Mouse (Mus musculus) limb, embryonic 13.5 days (tissue): ENCODE results near the gene Txk. TPM values are rescaled to one million over a fixed set of nuclear protein-coding genes. Genes with fewer than 3 reads are reported as not detected.

Experiments used
- ATAC-seq: fragments of 200-750 bp; cut with Nextera tagmentation; 2 replicates; pipeline ENCODE4 v1.8.0; 2017; ENCODE audit warnings: low read depth, moderate number of reproducible peaks, moderate TSS enrichment; ENCODE audit not compliant: low FRiP score
- H3K27ac ChIP-seq: fragments of 300-500 bp; sonication (generic); 2 replicates; pipeline ENCODE4 v1.5.1; 2015; ENCODE audit warnings: inconsistent platforms, mild to moderate bottlenecking, moderate library complexity
- H3K27me3 ChIP-seq: fragments of 300-500 bp; sonication (generic); 2 replicates; pipeline ENCODE4 v1.6.1; 2015; ENCODE audit warnings: mild to moderate bottlenecking, inconsistent platforms
- H3K36me3 ChIP-seq: fragments of 300-500 bp; sonication (generic); 2 replicates; pipeline ENCODE4 v1.6.1; 2015; ENCODE audit warnings: inconsistent platforms, mild to moderate bottlenecking, moderate library complexity
- H3K4me1 ChIP-seq: fragments of 300-500 bp; sonication (generic); 2 replicates; pipeline ENCODE4 v1.6.1; 2015; ENCODE audit warnings: inconsistent platforms
- H3K4me2 ChIP-seq: fragments of 300-500 bp; sonication (generic); replicated peaks from 2 replicates; pipeline ENCODE4 v1.6.1; 2015; ENCODE audit warnings: inconsistent platforms, mild to moderate bottlenecking, moderate library complexity
- H3K4me3 ChIP-seq: fragments of 300-500 bp; sonication (generic); 2 replicates; pipeline ENCODE4 v1.5.1; 2015; ENCODE audit warnings: moderate library complexity, mild to moderate bottlenecking, inconsistent platforms
- H3K9ac ChIP-seq: fragments of 300-500 bp; sonication (generic); 2 replicates; pipeline ENCODE4 v1.6.1; 2015; ENCODE audit warnings: mild to moderate bottlenecking, inconsistent platforms
- H3K9me3 ChIP-seq: fragments of 300-500 bp; sonication (generic); 2 replicates; pipeline ENCODE4 v1.6.1; 2016; ENCODE audit warnings: inconsistent platforms
- WGBS: fragments of 180-500 bp; shearing (Covaris S2); methylation state at CpG from one replicate; pipeline ENCODE4 v1.1.7; 2015; 5-methylcytosine and 5-hydroxymethylcytosine counted together
- polyA plus RNA-seq: library from polyadenylated mRNA; unstranded; fragments of >200 nt; fragmentation: Nextera tagmentation; extraction: Ambion mirVana; gene quantifications from 2 replicates; pipeline ENCODE4 v1.2.1, GENCODE M21; 2015

The Txk gene
- polyA plus RNA-seq, 1 experiment from 2014 or later = 0.11 TPM

DNA sequence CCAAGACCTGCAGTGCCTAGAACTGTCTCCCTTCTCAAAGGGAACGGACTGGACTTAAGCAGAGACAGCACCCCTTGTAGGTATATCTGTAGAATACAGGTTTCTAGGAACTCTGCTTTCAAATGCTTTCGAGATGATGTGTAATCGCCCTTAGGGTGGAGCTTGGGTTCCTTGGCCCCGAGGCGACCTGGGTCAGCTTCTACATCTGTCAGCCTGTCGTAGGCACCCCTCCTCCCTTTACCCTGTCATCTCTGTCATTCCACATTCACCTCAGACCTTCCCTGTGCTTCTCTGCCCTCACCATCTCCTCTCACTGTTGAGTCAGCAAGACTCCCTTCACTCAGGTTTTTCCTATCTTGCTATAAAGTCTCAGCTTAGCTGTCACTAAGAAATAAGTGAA lies 17.3 kb upstream of the Txk start:
- ATAC-seq = no peak
- H3K9me3 ChIP-seq = no peaks in the 10 kb centered on the region
- H3K36me3 ChIP-seq = no peaks in the 10 kb centered on the region
- peaks cover 16% of the 10 kb centered on the region for H3K4me1 ChIP-seq
- 57% methylated on average over 6 of the region's 6 CpGs for WGBS
- no peak overlapping the region for H3K4me2 ChIP-seq
- no peak overlapping the region for H3K9ac ChIP-seq
- H3K27me3 ChIP-seq = no peaks in the 10 kb centered on the region
- H3K27ac ChIP-seq = no peak overlapping the region
- H3K4me3 ChIP-seq = no peak overlapping the region

DNA sequence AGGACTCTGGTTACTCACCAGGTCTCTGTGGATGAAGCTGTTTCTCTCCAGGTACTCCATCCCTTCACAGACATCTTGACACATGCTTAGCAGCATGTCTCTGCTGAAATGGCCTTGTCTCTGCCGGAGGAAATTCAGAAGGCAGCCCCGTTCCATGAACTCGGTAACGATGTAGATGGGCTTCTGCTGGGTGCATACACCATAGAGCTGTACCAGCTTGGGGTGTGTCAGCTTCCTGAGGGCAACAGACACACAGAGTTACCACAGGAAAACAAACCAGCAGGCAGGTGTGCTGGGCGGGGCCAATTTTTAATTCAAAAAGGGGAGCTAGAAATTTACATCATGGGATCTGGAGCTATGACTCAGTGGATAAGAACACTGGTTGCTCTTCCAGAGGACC lies 11.0 kb upstream of the Txk start:
- no peaks in the 10 kb centered on the region for H3K36me3 ChIP-seq
- no peak overlapping the region for H3K9ac ChIP-seq
- WGBS = 86% methylated on average over 5 of the region's 5 CpGs
- H3K4me2 ChIP-seq = no peak overlapping the region
- no peak overlapping the region for H3K4me3 ChIP-seq
- no peak for ATAC-seq
- H3K9me3 ChIP-seq = no peaks in the 10 kb centered on the region
- peaks cover 11% of the 10 kb centered on the region; the same call in 1 of the 2 replicates for H3K4me1 ChIP-seq
- no peaks in the 10 kb centered on the region for H3K27me3 ChIP-seq
- H3K27ac ChIP-seq = no peak overlapping the region

DNA sequence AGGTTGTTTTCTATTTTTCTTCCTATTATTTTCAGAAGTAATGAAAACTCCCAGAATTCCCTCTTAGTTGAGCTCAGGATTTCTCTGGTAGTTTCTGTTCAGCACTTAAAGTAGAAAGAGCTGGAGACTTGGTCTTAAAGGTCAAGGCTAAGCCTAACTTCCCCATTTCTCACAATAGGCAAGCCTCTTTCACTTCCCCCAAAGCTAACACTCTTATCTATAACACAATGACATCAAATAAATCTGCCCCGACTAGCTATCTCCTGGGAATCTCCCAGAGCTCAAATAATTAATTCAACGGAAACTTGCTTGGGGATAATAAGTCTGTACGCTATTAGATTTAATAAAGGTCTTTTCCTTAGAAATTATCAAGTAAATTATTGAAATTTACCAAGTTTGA lies 10.4 kb upstream of the Txk start:
- Histone ChIP-seq H3K27me3 (no peaks in the 10 kb centered on the region), H3K9ac (no peak overlapping the region), H3K27ac (no peak overlapping the region), H3K4me2 (no peak overlapping the region), H3K4me3 (no peak overlapping the region), H3K4me1 (peaks cover 9% of the 10 kb centered on the region; the same call in 1 of the 2 replicates), H3K9me3 (no peaks in the 10 kb centered on the region), H3K36me3 (no peaks in the 10 kb centered on the region)
- WGBS = 86% methylated on average over 3 of the region's 3 CpGs
- no peak for ATAC-seq

DNA sequence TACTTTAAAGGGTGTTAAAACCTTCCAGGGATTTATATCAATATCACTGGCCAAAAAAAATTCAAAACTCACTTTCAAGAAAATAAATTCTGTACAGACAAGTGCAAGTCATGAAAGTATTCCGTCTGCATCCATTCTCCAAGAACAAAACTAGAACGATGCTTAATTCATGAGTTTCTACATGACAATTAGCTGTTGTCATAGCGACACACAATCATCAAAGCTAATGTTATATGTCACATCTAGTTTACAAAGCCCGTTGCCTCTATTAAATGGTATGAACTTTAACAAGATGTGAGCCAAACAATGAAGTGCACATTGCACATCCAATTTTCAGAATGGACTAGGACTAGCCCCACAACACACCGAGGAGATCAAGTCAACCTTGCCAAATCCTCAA lies 9.2 kb upstream of the Txk start:
- Histone ChIP-seq H3K4me1 (no peaks in the 10 kb centered on the region), H3K4me2 (no peak overlapping the region), H3K27me3 (no peaks in the 10 kb centered on the region), H3K9ac (no peak overlapping the region), H3K9me3 (no peaks in the 10 kb centered on the region), H3K36me3 (no peaks in the 10 kb centered on the region), H3K27ac (no peak overlapping the region), H3K4me3 (no peak overlapping the region)
- no peak for ATAC-seq
- 83% methylated on average over 5 of the region's 5 CpGs for WGBS

DNA sequence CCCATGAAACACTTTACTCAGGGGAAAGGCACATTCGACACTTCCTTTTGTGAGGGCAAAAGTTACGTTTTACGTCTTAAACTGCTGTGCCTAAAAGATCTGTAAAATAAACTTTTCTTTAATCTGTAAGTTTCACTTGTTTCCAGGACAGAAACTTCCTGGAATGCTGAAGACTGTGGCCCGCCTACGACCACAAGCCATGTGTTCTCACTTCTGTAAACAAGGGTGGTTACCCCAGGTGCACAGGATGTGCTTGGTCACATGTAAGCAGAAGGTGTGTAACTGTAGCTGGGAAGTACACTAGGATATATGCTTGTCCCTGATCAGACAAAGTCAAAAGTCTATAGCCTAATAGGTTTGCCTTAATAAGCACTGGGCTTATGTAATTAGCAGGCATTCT lies 8.7 kb upstream of the Txk start:
- H3K27ac ChIP-seq = no peak overlapping the region
- no peaks in the 10 kb centered on the region for H3K36me3 ChIP-seq
- H3K27me3 ChIP-seq = no peaks in the 10 kb centered on the region
- no peak overlapping the region for H3K4me3 ChIP-seq
- H3K9ac ChIP-seq = no peak overlapping the region
- WGBS = 52% methylated on average over 5 of the region's 5 CpGs
- H3K4me2 ChIP-seq = no peak overlapping the region
- no peak for ATAC-seq
- H3K9me3 ChIP-seq = no peaks in the 10 kb centered on the region
- H3K4me1 ChIP-seq = no peaks in the 10 kb centered on the region

DNA sequence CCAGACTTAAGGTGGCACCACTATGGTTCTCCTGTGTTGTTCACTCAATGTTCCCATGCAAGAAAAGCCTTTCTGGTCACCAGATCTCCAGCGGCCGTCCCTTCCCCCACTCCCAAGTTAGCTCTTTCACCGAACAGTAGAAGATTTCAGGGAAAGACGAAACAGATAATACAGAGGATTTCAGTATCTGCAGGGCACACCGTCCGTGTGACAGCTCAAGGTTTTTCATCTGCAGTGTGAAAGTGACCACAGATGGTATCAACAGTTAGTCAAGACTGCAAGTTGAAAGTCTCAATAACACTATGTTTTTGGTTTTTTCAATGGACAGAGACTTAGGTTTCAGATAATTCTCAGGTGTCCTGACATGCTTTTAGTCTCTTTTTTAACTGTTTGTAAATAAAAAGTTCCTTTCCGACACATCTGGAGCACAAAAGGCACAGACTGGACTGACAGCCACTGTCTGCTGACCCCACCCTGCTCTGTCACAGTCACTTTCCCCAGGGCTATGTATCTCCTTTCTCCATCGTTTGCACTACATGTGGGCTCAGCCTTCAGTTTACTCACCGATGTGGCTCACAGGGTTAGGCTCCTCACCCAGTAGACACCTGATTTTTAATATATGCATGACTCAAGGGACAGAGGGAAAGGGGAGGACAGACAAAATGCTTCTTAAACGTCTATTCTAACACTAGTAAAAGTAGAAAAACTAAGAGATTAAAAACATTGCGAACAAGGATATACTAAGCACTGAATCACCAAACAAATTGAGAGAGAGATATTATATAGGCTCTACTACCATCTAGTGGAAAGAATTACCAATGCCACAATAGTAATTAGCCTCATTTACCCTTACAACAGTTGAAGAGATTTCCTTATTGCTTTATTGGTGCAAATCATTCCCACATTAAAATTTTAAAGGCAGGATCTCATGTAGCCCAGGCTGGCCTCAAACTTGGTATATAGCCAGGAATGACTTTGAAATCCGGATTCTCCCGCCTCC lies 6.6 kb upstream of the Txk start:
- WGBS = 71% methylated on average over 13 of the region's 13 CpGs
- Histone ChIP-seq H3K27me3 (no peaks in the 10 kb centered on the region), H3K36me3 (no peaks in the 10 kb centered on the region), H3K4me3 (no peak overlapping the region), H3K9ac (no peak overlapping the region), H3K27ac (no peak overlapping the region), H3K9me3 (no peaks in the 10 kb centered on the region), H3K4me2 (no peak overlapping the region), H3K4me1 (no peaks in the 10 kb centered on the region)
- ATAC-seq = no peak; the same call in none of the 2 replicates

DNA sequence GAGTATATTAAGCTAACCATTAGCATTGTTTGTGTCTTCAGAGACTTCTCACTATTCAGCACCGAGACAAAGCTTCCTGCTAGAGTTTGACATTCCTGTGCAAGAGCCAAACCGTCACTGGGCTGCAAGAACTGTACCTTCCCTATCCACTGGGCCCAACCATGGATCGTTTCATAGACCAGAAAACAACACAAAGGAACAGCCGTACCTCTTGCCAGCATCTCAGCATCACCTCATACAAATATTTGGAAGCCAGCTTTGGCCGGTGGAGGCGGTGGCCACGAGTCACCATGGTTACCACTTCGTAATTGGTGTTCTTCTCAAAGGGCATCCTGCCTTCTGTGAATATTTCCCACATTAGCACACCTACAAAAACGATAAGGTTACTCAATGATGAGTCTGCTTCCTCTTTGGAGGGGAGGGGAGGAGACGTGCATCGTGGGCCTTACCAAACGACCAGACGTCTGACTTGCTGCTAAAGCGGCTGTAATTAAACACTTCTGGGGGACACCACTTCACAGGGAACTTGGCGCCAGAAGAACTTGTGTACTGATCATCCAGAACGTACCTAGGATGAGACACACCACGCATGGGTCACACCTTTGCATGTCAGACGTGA lies 4.7 kb upstream of the Txk start:
- Histone ChIP-seq H3K9me3 (no peaks in the 10 kb centered on the region), H3K36me3 (no peaks in the 10 kb centered on the region), H3K27me3 (no peaks in the 10 kb centered on the region), H3K4me3 (no peak overlapping the region), H3K4me1 (no peaks in the 10 kb centered on the region), H3K9ac (no peak overlapping the region), H3K4me2 (no peak overlapping the region), H3K27ac (no peak overlapping the region)
- 72% methylated on average over 18 of the region's 18 CpGs for WGBS
- ATAC-seq = no peak

DNA sequence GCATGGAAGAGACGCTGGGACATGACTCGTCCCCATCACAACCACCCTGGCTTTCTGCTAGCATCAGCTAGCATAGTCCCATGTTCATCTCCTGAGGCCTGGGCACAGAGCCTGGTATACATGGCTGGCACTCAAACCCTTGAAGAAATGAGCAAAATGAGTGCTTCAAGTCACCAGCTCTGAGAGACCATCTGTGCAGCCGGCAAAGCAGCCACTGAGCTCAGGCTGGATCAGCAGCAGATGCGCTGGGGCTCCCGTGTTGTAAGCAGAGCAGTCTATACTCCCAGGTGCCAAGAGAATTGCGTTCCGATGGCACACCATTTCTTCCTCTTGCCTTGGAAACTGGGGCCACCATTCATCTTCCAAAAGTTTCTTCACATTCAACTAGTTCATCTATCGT lies 3.4 kb upstream of the Txk start:
- whole genome bisulfite sequencing = 83% methylated on average over 8 of the region's 8 CpGs
- no peaks in the 10 kb centered on the region for H3K27me3 ChIP-seq
- no peak overlapping the region for H3K9ac ChIP-seq
- H3K4me1 ChIP-seq = no peaks in the 10 kb centered on the region
- H3K4me2 ChIP-seq = no peak overlapping the region
- H3K36me3 ChIP-seq = no peaks in the 10 kb centered on the region
- ATAC-seq = no peak
- no peak overlapping the region for H3K27ac ChIP-seq
- H3K9me3 ChIP-seq = no peaks in the 10 kb centered on the region
- H3K4me3 ChIP-seq = no peak overlapping the region

DNA sequence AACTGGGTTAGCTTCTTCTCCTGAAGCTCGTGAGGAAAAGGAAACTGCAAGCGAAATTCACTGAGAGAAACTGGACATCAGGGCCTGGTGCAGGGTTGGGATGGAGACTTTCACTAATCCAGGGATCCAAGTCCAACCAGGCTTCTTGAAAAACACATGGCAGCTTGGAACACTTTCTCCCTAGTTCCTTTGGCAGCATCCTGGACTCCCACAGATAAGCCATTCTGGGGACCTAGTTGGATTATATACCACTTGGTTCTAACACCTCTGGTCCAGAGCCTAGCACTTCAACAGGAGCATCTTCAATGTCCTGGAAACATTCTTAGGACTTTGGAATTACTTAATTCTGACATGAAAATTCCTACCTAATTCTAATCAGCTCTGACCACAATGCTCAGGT lies 2.5 kb upstream of the Txk start:
- 92% methylated on average over 2 of the region's 2 CpGs for WGBS
- H3K4me1 ChIP-seq = no peaks in the 10 kb centered on the region
- no peak overlapping the region for H3K4me3 ChIP-seq
- H3K27ac ChIP-seq = no peak overlapping the region
- no peak for ATAC-seq
- no peak overlapping the region for H3K9ac ChIP-seq
- H3K4me2 ChIP-seq = no peak overlapping the region
- H3K27me3 ChIP-seq = no peaks in the 10 kb centered on the region
- no peaks in the 10 kb centered on the region for H3K9me3 ChIP-seq
- no peaks in the 10 kb centered on the region for H3K36me3 ChIP-seq

DNA sequence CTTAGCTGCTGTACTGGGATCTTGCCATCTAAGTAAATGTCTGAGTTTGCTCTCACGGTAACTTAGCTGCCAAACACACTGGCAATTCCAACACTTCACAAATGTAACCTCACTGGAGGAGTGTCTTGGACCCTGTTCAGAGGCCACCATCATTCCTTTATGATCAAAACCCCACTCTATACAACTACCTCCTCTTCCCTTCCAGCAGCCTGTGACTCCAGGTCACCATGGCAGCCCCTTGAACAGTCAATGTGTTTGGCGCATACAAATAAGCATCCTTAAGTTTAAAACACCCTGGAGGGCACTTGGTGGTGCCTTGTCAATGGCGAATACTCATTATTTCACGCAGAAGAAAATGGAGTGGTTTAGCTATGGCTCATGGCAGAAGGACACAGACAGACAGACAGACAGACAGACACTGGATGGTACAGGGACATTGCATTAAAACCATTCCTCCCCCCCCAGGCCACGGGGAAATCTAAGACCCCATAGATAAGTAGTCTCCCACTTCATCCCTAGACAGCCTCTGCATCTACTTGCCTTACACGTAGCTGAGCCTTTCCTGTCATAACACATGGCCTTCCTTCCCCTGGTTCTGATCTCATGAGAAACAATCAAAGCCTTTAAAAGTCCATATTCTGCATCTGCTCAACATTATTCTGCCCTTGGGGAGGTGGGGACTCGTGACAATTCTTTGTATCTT lies 1.4 kb downstream of the Txk start:
- WGBS = 79% methylated on average over 7 of the region's 7 CpGs
- Histone ChIP-seq H3K9ac (no peak overlapping the region), H3K9me3 (no peaks in the 10 kb centered on the region), H3K36me3 (no peaks in the 10 kb centered on the region), H3K4me2 (no peak overlapping the region), H3K4me3 (no peak overlapping the region), H3K4me1 (no peaks in the 10 kb centered on the region), H3K27ac (no peak overlapping the region), H3K27me3 (no peaks in the 10 kb centered on the region)
- no peak for ATAC-seq

DNA sequence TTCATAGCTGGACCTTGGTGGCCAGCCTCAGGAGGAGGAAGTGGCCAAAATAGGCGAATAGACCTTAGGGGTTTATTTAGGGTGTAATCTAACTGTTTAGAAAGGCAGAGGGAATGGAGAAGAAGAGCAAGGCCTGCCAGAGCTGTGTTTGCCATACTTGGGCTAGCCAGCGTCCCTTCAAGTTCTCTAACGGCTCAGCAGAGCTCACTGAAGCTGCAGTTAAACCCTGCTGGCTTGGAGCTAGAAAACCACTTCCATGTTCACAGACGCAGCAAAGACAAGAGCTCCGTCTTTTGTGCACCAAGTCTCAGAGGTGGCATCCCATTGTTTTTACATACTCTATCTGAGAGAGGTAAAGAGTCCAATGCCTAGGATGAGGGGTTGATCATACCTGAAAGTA lies 2.4 kb downstream of the Txk start:
- H3K4me1 ChIP-seq = no peaks in the 10 kb centered on the region
- no peaks in the 10 kb centered on the region for H3K27me3 ChIP-seq
- H3K4me2 ChIP-seq = no peak overlapping the region
- no peak overlapping the region for H3K9ac ChIP-seq
- no peak overlapping the region for H3K27ac ChIP-seq
- no peaks in the 10 kb centered on the region for H3K36me3 ChIP-seq
- ATAC-seq = no peak
- 83% methylated on average over 5 of the region's 5 CpGs for WGBS
- H3K9me3 ChIP-seq = no peaks in the 10 kb centered on the region
- H3K4me3 ChIP-seq = no peak overlapping the region

DNA sequence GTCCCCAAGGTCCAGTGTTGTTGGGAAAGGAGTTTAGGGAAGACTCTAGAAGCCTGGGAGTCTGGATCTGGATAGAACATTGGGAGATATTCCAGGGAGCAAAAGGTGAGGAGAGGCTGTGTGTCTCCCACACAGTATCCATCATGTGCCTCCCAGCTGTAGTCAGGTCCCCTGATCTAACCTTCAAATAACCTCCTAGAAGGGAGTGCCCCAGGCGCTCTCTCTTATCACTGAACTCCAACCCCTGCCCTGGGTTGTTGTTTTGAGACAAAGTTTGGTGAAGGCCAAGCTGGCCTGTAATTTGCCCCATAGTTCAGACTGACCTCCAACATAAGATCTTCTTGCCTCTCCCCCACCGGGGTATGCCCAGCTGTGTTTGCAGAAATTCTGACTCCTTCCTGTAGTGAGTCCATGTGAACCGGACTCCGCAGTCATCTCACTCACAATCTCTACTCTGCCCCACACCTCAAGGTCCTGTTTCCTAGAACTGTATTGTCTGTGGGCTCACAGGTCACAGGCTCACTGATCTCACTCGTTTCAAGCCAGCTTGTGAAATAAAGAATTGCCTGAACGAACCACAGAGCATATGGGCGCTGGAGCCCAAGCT lies 3.8 kb downstream of the Txk start:
- no peak overlapping the region for H3K4me2 ChIP-seq
- H3K36me3 ChIP-seq = no peaks in the 10 kb centered on the region
- no peak overlapping the region for H3K9ac ChIP-seq
- 77% methylated on average over 7 of the region's 7 CpGs for WGBS
- no peak overlapping the region for H3K4me3 ChIP-seq
- no peak for ATAC-seq
- no peak overlapping the region for H3K27ac ChIP-seq
- H3K27me3 ChIP-seq = no peaks in the 10 kb centered on the region
- H3K4me1 ChIP-seq = no peaks in the 10 kb centered on the region
- H3K9me3 ChIP-seq = no peaks in the 10 kb centered on the region
